Mouse (Mus musculus) left cerebral cortex, adult 8-10 months (tissue): ENCODE measurements at regions not wholly inside any gene's neighbourhood (a gene's known extent, or its start where the extent isn't known, plus 50 kb on each side); places are given as distances from the start of the nearest gene placed in this dataset.
A peak's percentile ranks its signal among the peaks of the same experiment; 100 is the strongest.
"Not testable (repeated sequence)": the region's sequence is repeated elsewhere in the genome, so short reads cannot be mapped to it uniquely, and the experiment has no call there.

Experiments
- DNase-seq, 2 experiments: peaks; one replicate each; pipeline ENCODE4 v3.0.0; 2022; ENCODE audit warnings: low spot score in 2 of 2

GRCm38 (mm10) chr17:93067850-93068249 is 131.0 kb upstream of the Adcyap1 start:
- not testable (repeated sequence) for DNase-seq

- no peak for DNase-seq
Measured at GRCm38 (mm10) chr17:93068489-93068888, 130.3 kb upstream of the Adcyap1 start.

- DNase-seq, result no peak
Measured at GRCm38 (mm10) chr17:93084048-93084447, 114.8 kb upstream of the Adcyap1 start.

- peak in 1 of 2 experiments; percentile 67 for DNase-seq
Measured at GRCm38 (mm10) chr17:93104516-93104915, 94.3 kb upstream of the Adcyap1 start.

GRCm38 (mm10) chr17:93140003-93140402 is 58.8 kb upstream of the Adcyap1 start:
- DNase-seq, result peak in 1 of 2 experiments; percentile 47

- peak; percentile 15 to 35 for DNase-seq
Measured at GRCm38 (mm10) chr17:93141125-93141524, 57.7 kb upstream of the Adcyap1 start.
